Mouse (Mus musculus) embryonic facial prominence, embryonic 11.5 days (tissue): ENCODE data around the gene Myrfl. TPM values are rescaled to one million over a fixed set of nuclear protein-coding genes. Genes with fewer than 3 reads are reported as not detected.

ENCODE experiments used
- ATAC-seq: fragments of 200-750 bp; cut with Nextera tagmentation; replicated peaks from 2 replicates; pipeline ENCODE4 v1.8.0; 2017; ENCODE audit warnings: low read depth; ENCODE audit not compliant: insufficient number of reproducible peaks, low FRiP score, low TSS enrichment
- DNase-seq: peaks from one replicate; pipeline ENCODE4 v3.0.0-alpha.2; 2015; ENCODE audit warnings: low spot score
- H3K27ac ChIP-seq: fragments of 300-500 bp; sonication (generic); replicated peaks from 2 replicates; pipeline ENCODE4 v1.5.1; 2014; ENCODE audit warnings: mild to moderate bottlenecking, low read depth, low read length, control low read depth
- H3K27me3 ChIP-seq: fragments of 300-500 bp; sonication (generic); 2 replicates; pipeline ENCODE4 v1.6.1; 2014; ENCODE audit warnings: mild to moderate bottlenecking, low read length, moderate library complexity, mixed read lengths; ENCODE audit not compliant: control insufficient read depth, insufficient read depth
- H3K36me3 ChIP-seq: fragments of 300-500 bp; sonication (generic); replicated peaks from 2 replicates; pipeline ENCODE4 v1.6.1; 2014; ENCODE audit warnings: low read depth, mild to moderate bottlenecking, low read length, moderate library complexity, mixed read lengths; ENCODE audit not compliant: control insufficient read depth, insufficient read depth
- H3K4me1 ChIP-seq: fragments of 300-500 bp; sonication (generic); 2 replicates; pipeline ENCODE4 v1.6.1; 2014; ENCODE audit warnings: low read length, mixed read lengths; ENCODE audit not compliant: control insufficient read depth, insufficient read depth
- H3K4me2 ChIP-seq: fragments of 300-500 bp; sonication (generic); 2 replicates; pipeline ENCODE4 v1.6.1; 2014; ENCODE audit warnings: low read depth, mild to moderate bottlenecking, control low read depth, low read length, moderate library complexity
- H3K4me3 ChIP-seq: fragments of 300-500 bp; sonication (generic); 2 replicates; pipeline ENCODE4 v1.5.1; 2014; ENCODE audit warnings: low read depth, low read length, control low read depth
- H3K9ac ChIP-seq: fragments of 300-500 bp; sonication (generic); replicated peaks from 2 replicates; pipeline ENCODE4 v1.6.1; 2014; ENCODE audit warnings: mild to moderate bottlenecking, control low read depth, low read length
- H3K9me3 ChIP-seq: fragments of 300-500 bp; sonication (generic); replicated peaks from 2 replicates; pipeline ENCODE4 v1.6.1; 2016; ENCODE audit warnings: mild to moderate bottlenecking, low read length, inconsistent platforms, mixed read lengths; ENCODE audit not compliant: control insufficient read depth
- WGBS: fragments of 180-500 bp; shearing (Covaris S2); extraction: QIAGEN DNeasy Blood & Tissue Kit; methylation state at CpG from one replicate; pipeline ENCODE4 v1.1.7; 2014; 5-methylcytosine and 5-hydroxymethylcytosine counted together
- polyA plus RNA-seq: library from polyadenylated mRNA; unstranded; fragments of >200 nt; fragmentation: Nextera tagmentation; extraction: Ambion mirVana; gene quantifications from 2 replicates; pipeline ENCODE4 v1.2.1, GENCODE M21; 2014

The Myrfl gene
- polyA plus RNA-seq, result 0.11 and 0.18 TPM in 2 replicates

- Histone ChIP-seq H3K9ac (no peak within 1 kb of the TSS), H3K27me3 (no peaks in the 10 kb centered on the region), H3K9me3 (no peaks in the 10 kb centered on the region), H3K27ac (no peak within 1 kb of the TSS), H3K4me3 (no peak within 1 kb of the TSS), H3K4me2 (no peak within 1 kb of the TSS), H3K4me1 (no peaks in the 10 kb centered on the region), H3K36me3 (no peaks in the 10 kb centered on the region)
- 86% methylated on average over 17 of the region's 17 CpGs for WGBS
- no peak for ATAC-seq
- DNase-seq, result no peak
Observed at GRCm38 (mm10) chr10:116896336-116897177, at the start of gene Myrfl. Gene Myrfl (minus strand): TSS chr10:116896919.

- Histone ChIP-seq H3K27ac (no peak overlapping the region), H3K36me3 (no peaks in the 10 kb centered on the region; the same call in 1 of the 2 replicates), H3K9me3 (no peaks in the 10 kb centered on the region), H3K4me2 (no peak overlapping the region), H3K4me3 (no peak overlapping the region), H3K4me1 (no peaks in the 10 kb centered on the region), H3K27me3 (no peaks in the 10 kb centered on the region), H3K9ac (no peak overlapping the region)
- 75% methylated on average over 10 of the region's 10 CpGs for WGBS
- ATAC-seq, result no peak
- DNase-seq, result no peak
Observed at GRCm38 (mm10) chr10:116944940-116945339, 48.2 kb upstream of the Myrfl start.

GRCm38 (mm10) chr10:116944144-116944543 is 47.4 kb upstream of the Myrfl start:
- ATAC-seq (no peak), DNase-seq (no peak)
- Histone ChIP-seq H3K9ac (no peak overlapping the region), H3K36me3 (no peaks in the 10 kb centered on the region; the same call in none of the 2 replicates), H3K4me2 (no peak overlapping the region), H3K27me3 (no peaks in the 10 kb centered on the region), H3K4me1 (no peaks in the 10 kb centered on the region), H3K4me3 (no peak overlapping the region), H3K9me3 (no peaks in the 10 kb centered on the region), H3K27ac (no peak overlapping the region)
- WGBS, result 74% methylated on average over 3 of the region's 3 CpGs

GRCm38 (mm10) chr10:116943025-116943424 is 46.3 kb upstream of the Myrfl start:
- DNase-seq (no peak), ATAC-seq (no peak)
- no peak overlapping the region for H3K4me2 ChIP-seq
- no peaks in the 10 kb centered on the region for H3K4me1 ChIP-seq
- 91% methylated on average over 6 of the region's 6 CpGs for WGBS
- no peaks in the 10 kb centered on the region; the same call in none of the 2 replicates for H3K36me3 ChIP-seq
- no peak overlapping the region for H3K27ac ChIP-seq
- no peak overlapping the region for H3K9ac ChIP-seq
- no peaks in the 10 kb centered on the region for H3K9me3 ChIP-seq
- H3K27me3 ChIP-seq, result no peaks in the 10 kb centered on the region
- no peak overlapping the region for H3K4me3 ChIP-seq

GRCm38 (mm10) chr10:116935028-116935427 is 38.3 kb upstream of the Myrfl start:
- Histone ChIP-seq H3K27me3 (no peaks in the 10 kb centered on the region), H3K4me2 (no peak overlapping the region), H3K4me1 (no peaks in the 10 kb centered on the region), H3K4me3 (no peak overlapping the region), H3K9ac (no peak overlapping the region), H3K27ac (no peak overlapping the region), H3K36me3 (peaks cover 3% of the 10 kb centered on the region), H3K9me3 (no peaks in the 10 kb centered on the region)
- ATAC-seq (no peak), DNase-seq (no peak)
- 82% methylated on average over 12 of the region's 12 CpGs for WGBS

- Histone ChIP-seq H3K9me3 (no peaks in the 10 kb centered on the region), H3K27ac (no peak overlapping the region), H3K4me1 (no peaks in the 10 kb centered on the region), H3K27me3 (no peaks in the 10 kb centered on the region), H3K4me2 (no peak overlapping the region), H3K4me3 (no peak overlapping the region), H3K9ac (no peak overlapping the region), H3K36me3 (peaks cover 3% of the 10 kb centered on the region)
- ATAC-seq (no peak), DNase-seq (no peak)
- WGBS, result 93% methylated on average over 7 of the region's 7 CpGs
Observed at GRCm38 (mm10) chr10:116933794-116934193, 37.1 kb upstream of the Myrfl start.

GRCm38 (mm10) chr10:116932418-116932817 is 35.7 kb upstream of the Myrfl start:
- H3K4me1 ChIP-seq, result no peaks in the 10 kb centered on the region
- H3K36me3 ChIP-seq, result peaks cover 3% of the 10 kb centered on the region
- H3K4me3 ChIP-seq, result no peak overlapping the region
- ATAC-seq, result no peak
- no peaks in the 10 kb centered on the region for H3K27me3 ChIP-seq
- no peak overlapping the region for H3K27ac ChIP-seq
- no peak overlapping the region for H3K9ac ChIP-seq
- no peak overlapping the region for H3K4me2 ChIP-seq
- WGBS, result 89% methylated on average over 13 of the region's 13 CpGs
- DNase-seq, result no peak
- no peaks in the 10 kb centered on the region for H3K9me3 ChIP-seq

GRCm38 (mm10) chr10:116931497-116932179 is 34.9 kb upstream of the Myrfl start:
- H3K36me3 ChIP-seq, result no peaks in the 10 kb centered on the region; the same call in 1 of the 2 replicates
- WGBS, result 89% methylated on average over 15 of the region's 15 CpGs
- no peaks in the 10 kb centered on the region for H3K9me3 ChIP-seq

More at GRCm38 (mm10) chr10:116931497-116932179, 34.9 kb upstream of the Myrfl start:
- Histone ChIP-seq H3K4me1 (no peaks in the 10 kb centered on the region), H3K4me3 (no peak overlapping the region), H3K27me3 (no peaks in the 10 kb centered on the region), H3K4me2 (no peak overlapping the region), H3K27ac (no peak overlapping the region), H3K9ac (no peak overlapping the region)
- DNase-seq (no peak), ATAC-seq (no peak)
